Mouse (Mus musculus): ENCODE results near the gene Hpse2. TPM values are rescaled to one million over a fixed set of nuclear protein-coding genes. Genes with fewer than 3 reads are reported as not detected.

Hpse2 gene
- polyA plus RNA-seq (2012; ENCODE audit: insufficient read depth, insufficient read length, missing spikeins): not detected in 2 replicates

DNA sequence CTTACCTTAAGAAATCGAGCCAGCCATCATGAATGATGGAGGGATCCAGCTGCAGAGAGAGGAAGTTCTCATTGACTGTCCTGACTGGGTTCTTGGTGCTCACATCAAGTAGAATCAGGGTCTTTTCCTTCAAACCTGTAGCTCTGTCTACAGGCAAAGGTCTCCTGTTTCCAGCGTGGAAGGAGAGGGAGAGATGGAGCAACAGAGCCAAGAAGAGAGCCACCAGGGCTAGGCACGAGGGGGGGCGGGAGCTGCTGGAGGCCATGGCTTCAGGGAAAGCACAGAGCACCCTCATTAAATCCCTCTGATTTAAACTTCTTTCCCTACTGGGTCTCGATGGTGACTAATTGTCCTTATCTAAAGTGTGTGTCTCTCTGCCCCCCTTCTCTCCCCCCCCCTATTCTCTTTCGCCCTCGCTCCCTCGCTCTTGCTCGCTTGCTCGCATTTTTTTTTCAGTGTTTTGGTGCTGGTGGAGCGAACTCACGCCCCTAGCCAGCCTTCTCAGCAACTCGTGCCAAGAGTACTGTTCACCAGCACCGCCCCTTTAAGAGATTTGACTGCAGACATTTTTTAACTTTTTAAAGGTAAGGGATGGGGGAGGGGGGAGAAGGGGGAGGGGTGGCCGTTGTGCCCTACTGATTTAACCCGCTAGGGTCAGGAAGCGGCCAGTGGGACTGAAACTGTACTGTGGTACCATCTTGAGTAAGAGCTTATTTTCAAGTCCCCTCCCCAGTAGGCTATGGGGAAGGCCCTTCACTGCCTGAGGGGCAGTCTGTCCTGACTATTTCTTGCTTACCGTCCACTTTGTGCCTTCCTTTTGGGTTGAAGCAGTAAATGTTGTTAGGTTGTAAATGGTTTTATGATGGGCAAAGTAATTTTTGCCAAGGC lies at the start of gene Hpse2:
Gene Hpse2, minus strand, starts transcription at position 339 of the 888 bp plus-strand sequence.
- Histone ChIP-seq H3K4me1 (ENCODE audit: control insufficient read depth, insufficient read depth, insufficient read length, low read length) (no peaks in the 10 kb centered on the region), H3K27ac (replicated peaks; ENCODE audit: low read depth, low read length) (no peak within 1 kb of the TSS), H3K4me3 (ENCODE audit: insufficient read depth, low read depth, low read length) (no peak within 1 kb of the TSS)

DNA sequence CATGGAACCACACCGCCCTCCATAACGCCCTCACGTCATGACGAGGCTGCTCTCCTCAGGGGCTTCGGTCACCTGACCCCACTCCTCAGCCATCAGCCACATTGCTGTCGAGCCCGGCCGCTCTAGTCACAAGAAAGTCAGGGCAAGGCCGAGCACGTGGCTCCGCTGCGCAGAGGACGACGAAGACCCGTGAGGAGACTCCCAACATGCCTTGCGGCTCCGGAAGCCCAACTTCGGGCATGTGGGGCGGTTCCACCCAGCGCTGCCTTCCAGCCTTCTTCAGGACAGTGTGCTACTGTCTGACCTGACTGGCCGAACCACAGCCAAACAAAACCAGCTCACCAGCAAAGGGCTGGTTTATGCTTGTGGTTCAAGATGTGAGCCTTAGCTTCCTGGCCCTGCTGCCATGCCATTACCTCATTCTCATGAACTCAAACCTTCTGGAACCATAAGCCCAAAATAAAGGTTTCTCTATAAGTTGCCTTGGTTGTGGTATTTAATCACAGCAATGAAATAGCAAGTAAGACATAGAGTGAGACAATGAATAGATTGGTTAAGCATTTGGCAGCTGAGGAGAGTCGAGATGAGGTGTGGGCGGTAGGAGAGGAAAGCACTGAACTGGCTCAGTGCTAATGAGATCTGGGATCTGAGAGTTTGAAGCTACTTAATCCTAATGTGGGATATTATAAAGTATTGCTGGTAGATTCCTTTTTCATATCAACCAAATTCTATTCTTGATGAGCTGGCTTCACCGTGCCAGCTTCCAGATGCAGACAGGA lies 39.5 kb upstream of the Hpse2 start:
- no peak overlapping the region for H3K27ac ChIP-seq (replicated peaks; ENCODE audit: low read depth, low read length)
- H3K4me3 ChIP-seq (ENCODE audit: insufficient read depth, low read depth, low read length): no peak overlapping the region
- no peaks in the 10 kb centered on the region for H3K4me1 ChIP-seq (ENCODE audit: control insufficient read depth, insufficient read depth, insufficient read length, low read length)

DNA sequence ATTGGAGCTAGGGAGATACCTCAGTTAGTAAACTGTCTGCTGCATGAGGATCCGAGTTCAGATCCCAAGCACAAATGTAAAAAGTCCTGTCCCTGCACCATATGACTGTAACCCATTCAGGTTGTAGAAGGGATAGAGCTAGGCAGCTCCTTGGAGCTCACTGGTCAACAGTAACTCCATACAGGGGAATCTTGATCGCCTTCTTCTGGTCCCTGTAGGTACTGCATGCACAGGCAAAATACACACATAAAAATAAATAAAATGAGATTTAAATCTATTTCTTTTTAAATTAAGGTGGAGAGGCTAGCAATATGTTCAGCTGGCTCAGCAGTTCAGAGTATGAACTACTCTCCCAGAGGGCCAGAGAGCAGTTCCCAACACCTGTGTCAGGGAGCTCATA lies 35.9 kb upstream of the Hpse2 start:
- Histone ChIP-seq H3K4me3 (ENCODE audit: insufficient read depth, low read depth, low read length) (no peak overlapping the region), H3K4me1 (ENCODE audit: control insufficient read depth, insufficient read depth, insufficient read length, low read length) (no peaks in the 10 kb centered on the region), H3K27ac (replicated peaks; ENCODE audit: low read depth, low read length) (no peak overlapping the region)

DNA sequence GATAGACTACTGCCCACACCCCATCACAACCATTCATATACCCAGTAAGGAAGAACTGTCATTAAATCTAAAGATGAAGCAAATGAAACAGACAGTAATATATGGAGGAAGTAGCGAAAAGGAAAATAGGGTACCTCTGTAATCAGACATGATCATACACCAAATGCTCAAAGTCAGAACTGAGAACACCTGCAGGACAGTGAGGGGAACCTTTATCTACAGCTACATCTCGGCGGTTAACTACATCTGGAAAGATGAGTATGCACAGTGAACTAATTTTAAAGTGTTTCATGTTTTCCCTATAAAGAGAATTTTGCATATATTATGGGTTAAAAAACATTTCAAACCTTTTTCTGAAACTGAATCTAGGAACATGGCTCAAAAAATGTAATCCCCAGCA lies 32.4 kb upstream of the Hpse2 start:
- Histone ChIP-seq H3K4me1 (ENCODE audit: control insufficient read depth, insufficient read depth, insufficient read length, low read length) (no peaks in the 10 kb centered on the region), H3K4me3 (ENCODE audit: insufficient read depth, low read depth, low read length) (no peak overlapping the region), H3K27ac (replicated peaks; ENCODE audit: low read depth, low read length) (no peak overlapping the region)

DNA sequence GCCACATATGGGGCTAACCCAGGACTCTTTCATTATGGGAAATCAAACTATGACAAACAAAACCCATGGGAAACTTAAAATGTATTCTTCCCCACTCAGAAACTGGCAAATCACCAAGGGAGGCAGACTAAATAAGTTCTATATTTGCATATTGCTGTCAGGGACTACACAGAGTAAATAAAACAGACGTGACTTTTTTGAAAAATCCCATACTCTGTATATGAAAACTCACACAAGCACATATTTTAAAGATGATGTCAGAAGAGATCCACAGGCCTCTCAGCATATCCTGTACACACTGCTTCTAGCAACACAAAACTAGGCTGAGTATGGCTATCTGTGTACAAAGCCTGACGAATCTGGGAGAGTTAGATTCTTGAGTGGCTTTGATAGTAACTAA lies 27.4 kb upstream of the Hpse2 start:
- Histone ChIP-seq H3K4me1 (ENCODE audit: control insufficient read depth, insufficient read depth, insufficient read length, low read length) (no peaks in the 10 kb centered on the region), H3K4me3 (ENCODE audit: insufficient read depth, low read depth, low read length) (no peak overlapping the region), H3K27ac (replicated peaks; ENCODE audit: low read depth, low read length) (no peak overlapping the region)

DNA sequence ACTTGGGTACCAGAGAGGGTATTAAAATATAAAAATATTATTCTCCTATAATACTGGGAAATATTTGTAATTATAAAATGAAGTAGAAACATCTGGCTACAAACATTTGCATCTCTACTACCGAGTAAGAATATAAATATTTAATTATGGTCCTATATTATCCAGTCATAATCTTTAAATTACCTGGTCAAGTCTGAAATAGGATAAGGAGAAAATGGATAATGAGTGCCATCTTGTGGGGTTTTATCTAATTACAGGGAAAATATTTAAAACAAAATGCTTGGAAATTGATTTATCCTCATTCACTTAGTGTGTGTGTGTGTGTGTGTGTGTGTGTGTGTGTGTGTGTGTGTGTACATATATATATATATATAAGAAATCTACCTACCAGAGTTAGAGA lies 19.0 kb upstream of the Hpse2 start:
- H3K27ac ChIP-seq (replicated peaks; ENCODE audit: low read depth, low read length): no peak overlapping the region
- no peak overlapping the region for H3K4me3 ChIP-seq (ENCODE audit: insufficient read depth, low read depth, low read length)
- H3K4me1 ChIP-seq (ENCODE audit: control insufficient read depth, insufficient read depth, insufficient read length, low read length): no peaks in the 10 kb centered on the region

DNA sequence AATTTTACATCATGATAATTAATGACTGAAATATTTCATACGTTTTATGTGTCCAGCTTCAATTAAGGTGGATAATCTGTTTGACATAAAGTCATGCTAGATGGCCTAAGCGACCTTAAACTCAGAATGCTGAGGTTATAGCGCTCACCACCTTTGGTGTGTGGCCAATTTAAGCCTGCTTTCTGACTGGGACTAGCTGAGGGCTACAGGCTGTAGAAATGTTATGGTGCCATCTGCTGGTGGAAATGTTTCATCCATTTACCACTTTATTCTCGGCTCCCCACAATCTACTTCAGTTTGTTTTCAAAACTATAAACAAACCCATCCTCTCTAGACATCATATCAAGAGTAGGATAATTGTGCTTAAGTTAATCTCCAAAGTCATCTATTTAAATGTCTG lies 8.2 kb upstream of the Hpse2 start:
- H3K4me3 ChIP-seq (ENCODE audit: insufficient read depth, low read depth, low read length): no peak overlapping the region
- H3K27ac ChIP-seq (replicated peaks; ENCODE audit: low read depth, low read length): no peak overlapping the region
- no peaks in the 10 kb centered on the region for H3K4me1 ChIP-seq (ENCODE audit: control insufficient read depth, insufficient read depth, insufficient read length, low read length)

DNA sequence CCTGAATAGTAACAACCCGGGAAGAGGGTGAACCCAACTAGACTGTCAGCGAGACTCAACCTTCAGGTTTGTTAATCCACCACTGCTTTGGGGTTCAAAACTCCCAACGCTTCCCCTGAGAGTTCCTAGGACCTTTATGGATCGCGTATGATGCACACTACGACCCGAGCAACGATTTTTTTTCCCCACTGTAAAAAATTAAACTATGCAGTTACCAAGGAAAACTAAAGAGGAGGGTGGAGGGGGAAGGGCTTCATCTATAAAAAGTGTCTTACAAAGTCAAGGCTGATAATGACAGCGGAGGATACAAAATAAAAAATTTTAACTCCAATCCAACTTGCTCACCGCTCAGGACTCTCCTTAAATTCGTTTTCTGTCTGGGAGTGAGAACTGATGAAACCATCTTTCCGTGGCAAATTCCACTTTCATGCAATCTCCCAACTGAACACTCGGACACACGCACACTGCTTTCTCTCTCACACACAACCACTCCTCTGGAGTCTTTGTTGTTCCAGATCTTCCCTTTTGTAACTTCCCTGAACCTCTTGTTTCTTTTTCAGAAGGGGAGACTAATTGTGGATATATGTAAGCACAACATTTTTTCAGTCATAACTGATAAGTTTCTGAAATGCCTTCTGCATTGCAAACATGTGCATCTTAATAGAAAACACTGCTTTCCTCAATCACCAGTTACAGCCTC lies 934 bp downstream of the Hpse2 start:
- no peak overlapping the region for H3K27ac ChIP-seq (replicated peaks; ENCODE audit: low read depth, low read length)
- H3K4me3 ChIP-seq (ENCODE audit: insufficient read depth, low read depth, low read length): no peak overlapping the region
- no peaks in the 10 kb centered on the region for H3K4me1 ChIP-seq (ENCODE audit: control insufficient read depth, insufficient read depth, insufficient read length, low read length)

DNA sequence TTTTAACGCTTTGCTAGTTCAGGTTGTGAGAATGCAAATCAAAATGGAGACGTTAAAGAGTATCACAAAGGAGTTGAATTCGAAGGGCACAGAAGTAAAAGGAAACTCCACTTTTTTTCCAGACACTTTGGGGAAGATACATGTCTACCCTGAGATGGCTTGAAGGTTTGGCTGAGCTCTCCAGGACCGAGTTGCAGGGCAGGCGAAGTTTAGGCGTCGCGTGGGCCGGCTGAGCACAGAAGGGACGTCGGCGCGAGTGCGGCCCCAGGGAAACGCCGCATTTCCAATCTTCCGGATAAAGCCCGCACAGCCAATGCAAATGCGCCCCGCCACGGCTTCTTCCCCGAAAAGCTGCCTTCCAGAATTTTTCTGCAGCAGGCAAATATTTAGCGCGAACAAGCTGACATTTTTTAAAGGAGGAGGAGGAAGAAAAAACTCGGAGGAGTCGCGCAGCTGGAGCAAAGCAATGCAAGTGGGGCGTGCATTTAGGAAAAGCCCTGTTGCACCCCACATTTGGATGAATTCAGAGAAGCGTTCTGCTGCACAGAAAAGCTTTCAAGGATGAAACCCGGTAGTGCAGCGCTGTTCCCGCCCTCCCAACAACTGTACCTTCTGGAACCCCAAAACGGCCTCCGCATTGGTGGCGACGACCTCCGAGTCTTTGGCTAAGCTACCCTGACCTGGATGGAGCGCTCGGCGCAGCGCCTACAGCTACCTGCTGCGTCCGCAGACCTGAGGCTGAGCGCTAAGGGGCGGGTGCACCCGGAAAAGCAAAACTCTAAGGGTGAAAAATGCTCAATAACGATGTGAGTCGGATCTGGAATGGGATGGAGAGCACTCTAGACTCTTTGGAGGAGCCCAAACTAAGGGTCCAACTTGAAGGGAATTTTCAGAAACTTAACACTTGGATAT lies 1.9 kb downstream of the Hpse2 start:
- H3K27ac ChIP-seq (replicated peaks; ENCODE audit: low read depth, low read length): no peak overlapping the region
- H3K4me3 ChIP-seq (ENCODE audit: insufficient read depth, low read depth, low read length): no peak overlapping the region
- H3K4me1 ChIP-seq (ENCODE audit: control insufficient read depth, insufficient read depth, insufficient read length, low read length): no peaks in the 10 kb centered on the region

DNA sequence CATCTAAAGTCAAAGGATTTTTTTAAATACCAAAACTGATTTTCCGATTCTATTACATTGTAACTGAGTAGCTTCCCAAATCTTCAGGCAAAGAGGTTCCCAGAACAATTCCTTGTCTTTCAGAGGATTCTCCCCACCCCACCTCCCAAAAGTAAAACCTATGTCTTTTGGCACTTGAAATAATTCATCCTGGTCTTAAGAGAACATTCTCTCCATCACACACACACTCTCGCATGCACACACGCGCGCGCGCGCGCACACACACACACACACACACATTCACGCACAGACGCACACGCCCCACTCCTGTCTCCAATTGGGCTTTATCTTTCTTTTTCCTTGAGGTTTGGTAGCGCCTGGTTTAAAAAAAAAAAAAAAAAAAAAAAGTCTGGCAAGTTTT lies 2.7 kb downstream of the Hpse2 start:
- H3K4me1 ChIP-seq (ENCODE audit: control insufficient read depth, insufficient read depth, insufficient read length, low read length): no peaks in the 10 kb centered on the region
- H3K27ac ChIP-seq (replicated peaks; ENCODE audit: low read depth, low read length): no peak overlapping the region
- H3K4me3 ChIP-seq (ENCODE audit: insufficient read depth, low read depth, low read length): no peak overlapping the region

DNA sequence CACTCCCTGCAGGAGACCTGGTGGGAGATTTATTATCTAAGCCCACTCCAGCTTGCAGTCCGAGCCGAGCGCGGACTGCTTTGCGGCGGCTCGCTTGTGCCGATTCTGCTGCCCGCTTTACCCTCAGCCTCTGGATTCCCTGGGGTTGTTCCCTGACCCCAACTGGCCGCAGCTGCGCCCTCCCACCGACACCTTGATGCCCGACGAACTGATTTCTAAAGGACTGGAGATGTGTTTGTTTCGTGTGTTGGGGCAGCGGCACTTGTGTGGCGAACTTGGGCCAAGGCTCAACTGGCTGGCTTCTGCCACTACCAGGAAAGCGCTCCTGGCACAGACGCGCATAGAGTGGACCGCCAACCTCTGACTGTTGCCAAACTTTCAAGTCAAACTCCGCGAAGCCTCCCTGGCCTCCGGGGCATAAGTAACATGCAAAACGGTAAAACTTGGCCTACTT lies 3.1 kb downstream of the Hpse2 start:
- Histone ChIP-seq H3K27ac (replicated peaks; ENCODE audit: low read depth, low read length) (no peak overlapping the region), H3K4me1 (ENCODE audit: control insufficient read depth, insufficient read depth, insufficient read length, low read length) (no peaks in the 10 kb centered on the region), H3K4me3 (ENCODE audit: insufficient read depth, low read depth, low read length) (peak overlapping the region; percentile 10; the same call in 1 of the 2 replicates)

DNA sequence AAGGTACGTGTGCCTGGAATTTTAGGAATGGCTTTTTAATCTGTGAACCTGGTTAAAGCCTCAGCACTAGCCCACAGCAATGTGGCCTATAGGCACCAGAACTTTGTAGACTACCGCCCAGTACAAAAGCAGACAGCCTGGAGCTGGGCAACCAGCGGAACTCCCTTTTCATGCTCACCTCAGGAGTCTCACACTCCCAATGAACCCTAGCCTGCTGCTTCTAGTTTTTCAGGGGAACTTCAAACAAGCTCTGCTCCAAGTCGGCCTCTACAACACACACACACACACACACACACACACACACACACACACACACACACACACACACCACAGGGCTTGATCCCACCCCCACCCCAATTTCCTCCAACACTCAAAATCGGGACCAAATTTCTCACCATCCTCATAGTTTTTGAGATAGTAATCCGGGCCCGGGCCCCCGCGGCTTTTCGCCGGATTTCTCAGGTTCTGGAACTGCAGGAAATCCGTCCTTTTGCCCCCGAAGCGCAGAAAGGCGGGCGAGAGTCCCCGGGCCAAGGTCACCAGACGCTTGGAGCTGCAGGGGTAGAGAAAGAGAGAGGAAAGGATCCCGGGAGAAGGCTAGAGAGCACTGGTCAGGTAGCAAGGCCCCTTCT lies 3.7 kb downstream of the Hpse2 start:
- Histone ChIP-seq H3K4me3 (ENCODE audit: insufficient read depth, low read depth, low read length) (no peak overlapping the region), H3K27ac (replicated peaks; ENCODE audit: low read depth, low read length) (no peak overlapping the region), H3K4me1 (ENCODE audit: control insufficient read depth, insufficient read depth, insufficient read length, low read length) (no peaks in the 10 kb centered on the region)

DNA sequence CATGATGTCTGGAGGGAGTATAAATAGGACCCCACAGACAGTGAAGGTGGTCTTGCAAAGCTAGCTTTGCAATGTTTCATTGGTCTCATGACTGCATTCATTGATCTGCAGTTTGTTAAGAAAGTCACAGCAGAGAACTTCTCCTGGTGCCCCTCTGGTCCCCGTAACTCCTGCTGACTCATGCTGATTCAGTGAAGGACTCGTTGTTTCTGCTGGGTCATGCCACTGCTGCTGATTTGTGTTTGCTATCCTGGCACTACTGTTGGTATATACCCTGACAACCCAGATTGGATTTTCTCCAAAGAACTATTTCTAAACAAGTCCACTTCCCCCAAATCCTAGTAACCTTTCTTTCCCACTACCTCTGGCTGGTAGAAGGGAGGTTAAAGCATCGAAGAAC lies 29.3 kb downstream of the Hpse2 start:
- Histone ChIP-seq H3K4me3 (ENCODE audit: insufficient read depth, low read depth, low read length) (no peak overlapping the region), H3K27ac (replicated peaks; ENCODE audit: low read depth, low read length) (no peak overlapping the region), H3K4me1 (ENCODE audit: control insufficient read depth, insufficient read depth, insufficient read length, low read length) (no peaks in the 10 kb centered on the region)

DNA sequence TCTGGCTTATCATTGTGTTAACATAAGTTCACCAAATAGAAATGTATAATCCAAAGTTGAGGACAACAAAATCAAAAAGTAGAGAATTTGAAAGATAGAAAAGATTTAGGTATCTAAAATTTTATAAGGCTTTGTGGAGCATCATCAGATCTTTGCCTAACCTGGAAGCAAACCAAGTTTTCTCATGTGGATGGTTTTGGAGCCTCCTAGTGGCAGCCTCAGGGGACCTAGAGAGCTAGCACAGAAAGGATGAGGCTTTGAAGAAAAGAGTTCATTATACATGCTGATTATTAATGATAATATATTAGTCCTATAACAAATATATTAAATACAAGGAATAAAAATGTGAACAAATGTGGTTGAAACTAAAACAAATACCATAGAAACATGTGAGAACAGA lies 77.0 kb downstream of the Hpse2 start:
- Histone ChIP-seq H3K4me3 (ENCODE audit: insufficient read depth, low read depth, low read length) (no peak overlapping the region), H3K27ac (replicated peaks; ENCODE audit: low read depth, low read length) (no peak overlapping the region), H3K4me1 (ENCODE audit: control insufficient read depth, insufficient read depth, insufficient read length, low read length) (no peaks in the 10 kb centered on the region)
